Mouse (Mus musculus): Measurements from ENCODE around the gene Arl2bp. TPM values are rescaled to one million over a fixed set of nuclear protein-coding genes. Genes with fewer than 3 reads are reported as not detected.

Arl2bp gene
- polyA plus RNA-seq (2015; fragmentation: Nextera tagmentation; extraction: Ambion mirVana): 79.6 and 105 TPM in 2 replicates

DNA sequence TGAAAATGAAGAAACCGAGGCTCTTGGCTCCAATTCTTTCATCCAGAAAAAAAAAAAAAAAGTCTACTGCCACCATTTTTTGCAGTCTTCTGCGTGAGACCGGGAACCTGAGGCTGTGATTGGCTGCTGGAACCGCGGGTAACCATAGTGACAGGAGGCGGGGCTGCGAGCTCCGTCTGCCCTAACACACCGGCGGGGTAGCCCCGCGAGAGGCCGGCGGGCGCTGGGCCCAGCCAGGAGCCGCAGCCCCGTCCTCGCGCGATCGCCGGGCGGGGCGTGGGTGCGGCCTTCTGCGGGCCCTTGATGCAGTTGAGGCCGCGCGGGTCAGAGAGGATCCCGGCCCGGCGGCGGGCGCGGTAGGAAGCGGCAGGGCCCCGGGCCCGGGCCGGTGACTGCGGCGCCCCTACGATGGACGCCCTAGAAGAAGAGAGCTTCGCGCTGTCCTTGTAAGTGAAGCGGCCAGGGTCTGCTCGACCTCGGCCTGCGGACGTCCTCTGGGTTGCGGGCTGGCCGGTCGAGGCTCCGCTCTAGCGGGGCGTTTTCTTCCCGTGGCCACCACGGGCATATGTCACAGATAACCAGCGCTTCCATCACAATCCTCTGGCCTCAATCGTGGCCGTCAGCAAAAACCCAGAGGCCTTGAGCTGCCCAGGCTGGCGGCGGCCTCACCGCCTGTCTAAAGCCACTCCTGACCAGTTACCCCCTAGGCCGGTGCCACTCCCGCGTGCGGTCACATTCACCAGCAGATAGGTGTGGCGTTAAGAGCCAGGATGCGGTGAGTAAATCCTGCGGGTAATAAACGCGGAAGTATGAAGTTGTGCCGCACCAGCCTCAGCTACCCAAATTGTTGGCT, at the start of gene Arl2bp:
Gene Arl2bp (plus strand): TSS at position 145 of the 853 bp plus-strand sequence.

GRCm38 (mm10) chr8:94695994-94696384, 29.6 kb downstream of the Arl2bp start, which contains the start of gene Pllp:
Pllp (minus strand) TSS chr8:94696278.

Other genes starting within 250 kb of the Arl2bp start
- 0.33 and 0.47 TPM in 2 replicates for gene Nlrc5, start 232.2 kb upstream of the Arl2bp start, polyA plus RNA-seq (2015; fragmentation: Nextera tagmentation; extraction: Ambion mirVana)
- 16.9 and 17.3 TPM in 2 replicates for gene Cpne2, start 133.6 kb upstream of the Arl2bp start, polyA plus RNA-seq (2015; fragmentation: Nextera tagmentation; extraction: Ambion mirVana)
- gene Rspry1, start 64.7 kb upstream of the Arl2bp start, polyA plus RNA-seq (2015; fragmentation: Nextera tagmentation; extraction: Ambion mirVana): 15.1 and 20.2 TPM in 2 replicates
- gene Fam192a, start 64.6 kb upstream of the Arl2bp start, polyA plus RNA-seq (2015; fragmentation: Nextera tagmentation; extraction: Ambion mirVana): 40.3 and 54.1 TPM in 2 replicates
- gene Pllp, start 29.7 kb downstream of the Arl2bp start, polyA plus RNA-seq (2015; fragmentation: Nextera tagmentation; extraction: Ambion mirVana): 3.0 and 3.1 TPM in 2 replicates
- gene Ccl22, start 79.0 kb downstream of the Arl2bp start, polyA plus RNA-seq (2015; fragmentation: Nextera tagmentation; extraction: Ambion mirVana): not detected in 2 replicates
- 15.1 and 16.2 TPM in 2 replicates for gene Cx3cl1, start 105.4 kb downstream of the Arl2bp start, polyA plus RNA-seq (2015; fragmentation: Nextera tagmentation; extraction: Ambion mirVana)
- gene Ccl17, start 143.9 kb downstream of the Arl2bp start, polyA plus RNA-seq (2015; fragmentation: Nextera tagmentation; extraction: Ambion mirVana): 1.1 and 1.2 TPM in 2 replicates
- gene Coq9, start 171.7 kb downstream of the Arl2bp start, polyA plus RNA-seq (2015; fragmentation: Nextera tagmentation; extraction: Ambion mirVana): 96.9 and 125 TPM in 2 replicates
- gene Ciapin1, start 171.8 kb downstream of the Arl2bp start, polyA plus RNA-seq (2015; fragmentation: Nextera tagmentation; extraction: Ambion mirVana): 78.5 and 86.3 TPM in 2 replicates
- 88.1 and 91.8 TPM in 2 replicates for gene Polr2c, start 190.8 kb downstream of the Arl2bp start, polyA plus RNA-seq (2015; fragmentation: Nextera tagmentation; extraction: Ambion mirVana)
- 14.9 and 15.1 TPM in 2 replicates for gene Dok4, start 209.7 kb downstream of the Arl2bp start, polyA plus RNA-seq (2015; fragmentation: Nextera tagmentation; extraction: Ambion mirVana)